Mouse (Mus musculus): ENCODE data around the gene Prl4a1. TPM values are rescaled to one million over a fixed set of nuclear protein-coding genes. Genes with fewer than 3 reads are reported as not detected.
"Not testable (repeated sequence)": the region's sequence is repeated elsewhere in the genome, so short reads cannot be mapped to it uniquely, and the experiment has no call there.

Gene Prl4a1
- polyA plus RNA-seq (2012; ENCODE audit: insufficient read depth, low replicate concordance): not detected in 2 replicates

- Histone ChIP-seq H3K4me1 (no peaks in the 10 kb centered on the region), H3K36me3 (replicated peaks; ENCODE audit: low read length) (no peaks in the 10 kb centered on the region), H3K27me3 (replicated peaks) (no peaks in the 10 kb centered on the region), H3K4me3 (replicated peaks) (no peak within 1 kb of the TSS), H3K9me3 (peaks cover 7% of the 10 kb centered on the region; the same call in 1 of the 2 replicates)
- TF ChIP-seq GATA1 (IDR thresholded peaks at IDR 0.05; ENCODE audit: borderline replicate concordance, low read length) (no peak), FLI1 (IDR thresholded peaks at IDR 0.05; ENCODE audit: low read length) (no peak)
Measured at GRCm38 (mm10) chr13:28015912-28016311, at the start of gene Prl4a1. Prl4a1 (plus strand) TSS chr13:28016212.

- Histone ChIP-seq H3K4me3 (replicated peaks) (no peak overlapping the region), H3K27me3 (replicated peaks) (no peaks in the 10 kb centered on the region), H3K36me3 (replicated peaks; ENCODE audit: low read length) (no peaks in the 10 kb centered on the region), H3K4me1 (no peaks in the 10 kb centered on the region), H3K9me3 (no peaks in the 10 kb centered on the region)
- TF ChIP-seq GATA1 (IDR thresholded peaks at IDR 0.05; ENCODE audit: borderline replicate concordance, low read length) (no peak), FLI1 (IDR thresholded peaks at IDR 0.05; ENCODE audit: low read length) (no peak)
Measured at GRCm38 (mm10) chr13:27972931-27973330, 43.1 kb upstream of the Prl4a1 start.

GRCm38 (mm10) chr13:27974281-27974680 lies 41.7 kb upstream of the Prl4a1 start:
- not testable (repeated sequence) for H3K4me3 ChIP-seq (replicated peaks); H3K9me3 ChIP-seq; H3K4me1 ChIP-seq; H3K27me3 ChIP-seq (replicated peaks); H3K36me3 ChIP-seq (replicated peaks; ENCODE audit: low read length)

GRCm38 (mm10) chr13:27977646-27978045 lies 38.4 kb upstream of the Prl4a1 start:
- TF ChIP-seq GATA1 (IDR thresholded peaks at IDR 0.05; ENCODE audit: borderline replicate concordance, low read length) (no peak), FLI1 (IDR thresholded peaks at IDR 0.05; ENCODE audit: low read length) (no peak)

GRCm38 (mm10) chr13:27996557-27996956 lies 19.5 kb upstream of the Prl4a1 start:
- H3K4me3 ChIP-seq (replicated peaks); H3K4me1 ChIP-seq; H3K27me3 ChIP-seq (replicated peaks); H3K9me3 ChIP-seq; H3K36me3 ChIP-seq (replicated peaks; ENCODE audit: low read length): not testable (repeated sequence)

More at GRCm38 (mm10) chr13:27977646-27978045, 38.4 kb upstream of the Prl4a1 start:
- Histone ChIP-seq H3K4me3 (replicated peaks) (no peak overlapping the region), H3K4me1 (no peaks in the 10 kb centered on the region), H3K9me3 (no peaks in the 10 kb centered on the region), H3K27me3 (replicated peaks) (no peaks in the 10 kb centered on the region), H3K36me3 (replicated peaks; ENCODE audit: low read length) (no peaks in the 10 kb centered on the region)

- no peaks in the 10 kb centered on the region for H3K4me1 ChIP-seq
- no peaks in the 10 kb centered on the region for H3K36me3 ChIP-seq (replicated peaks; ENCODE audit: low read length)
- H3K4me3 ChIP-seq (replicated peaks): no peak overlapping the region
- TF ChIP-seq FLI1 (IDR thresholded peaks at IDR 0.05; ENCODE audit: low read length): no peak
- no peak for TF ChIP-seq GATA1 (IDR thresholded peaks at IDR 0.05; ENCODE audit: borderline replicate concordance, low read length)
- peaks cover 6% of the 10 kb centered on the region; the same call in 1 of the 2 replicates for H3K9me3 ChIP-seq
- no peaks in the 10 kb centered on the region for H3K27me3 ChIP-seq (replicated peaks)
Measured at GRCm38 (mm10) chr13:28029330-28029729, 13.3 kb downstream of the Prl4a1 start.

GRCm38 (mm10) chr13:28069315-28069714 lies 53.3 kb downstream of the Prl4a1 start:
- H3K4me1 ChIP-seq: no peaks in the 10 kb centered on the region
- no peaks in the 10 kb centered on the region for H3K36me3 ChIP-seq (replicated peaks; ENCODE audit: low read length)
- H3K27me3 ChIP-seq (replicated peaks): no peaks in the 10 kb centered on the region
- no peak overlapping the region for H3K4me3 ChIP-seq (replicated peaks)
- no peaks in the 10 kb centered on the region for H3K9me3 ChIP-seq
- TF ChIP-seq FLI1 (IDR thresholded peaks at IDR 0.05; ENCODE audit: low read length): no peak
- no peak for TF ChIP-seq GATA1 (IDR thresholded peaks at IDR 0.05; ENCODE audit: borderline replicate concordance, low read length)

Other genes starting within 250 kb of the Prl4a1 start
- gene Prl7c1, start 235.4 kb upstream of the Prl4a1 start, polyA plus RNA-seq (2012; ENCODE audit: insufficient read depth, low replicate concordance): not detected in 2 replicates
- not detected in 2 replicates for gene Prl2a1, start 214.6 kb upstream of the Prl4a1 start, polyA plus RNA-seq (2012; ENCODE audit: insufficient read depth, low replicate concordance)
- gene Prl2c1, start 166.9 kb upstream of the Prl4a1 start, polyA plus RNA-seq (2012; ENCODE audit: insufficient read depth, low replicate concordance): not detected in 2 replicates
- gene Prl5a1, start 126.3 kb downstream of the Prl4a1 start, polyA plus RNA-seq (2012; ENCODE audit: insufficient read depth, low replicate concordance): not detected in 2 replicates
- gene Gm11361, start 241.3 kb downstream of the Prl4a1 start, polyA plus RNA-seq (2012; ENCODE audit: insufficient read depth, low replicate concordance): 77.0 and 373 TPM in 2 replicates